Mouse (Mus musculus): Measurements from ENCODE around the gene Parvb.

GRCm38 (mm10) chr15:84313566-84313878 is 81.7 kb downstream of the Parvb start:
- TF ChIP-seq CTCF (IDR thresholded peaks at IDR 0.05; ENCODE audit: control insufficient read depth, insufficient read depth, insufficient replicate concordance, low read depth, low read length), result no peak
- no peak for TF ChIP-seq POLR2A (IDR thresholded peaks at IDR 0.05; ENCODE audit: control insufficient read depth, low read depth, low read length)

All from testis, adult 2 months (tissue).